Mouse (Mus musculus) leukemia stem cell, adult 10-12 weeks (primary cell): Measurements from ENCODE around the gene Ighmbp2. TPM values are rescaled to one million over a fixed set of nuclear protein-coding genes. Genes with fewer than 3 reads are reported as not detected.

Source experiments
- polyA plus RNA-seq: library from polyadenylated mRNA; stranded (reverse); fragments of >175 nt; gene quantifications from 2 replicates; pipeline ENCODE4 v1.2.3, GENCODE M21; 2012; ENCODE audit warnings: low replicate concordance

Ighmbp2 gene
- polyA plus RNA-seq: 7.2 and 10.0 TPM in 2 replicates

DNA sequence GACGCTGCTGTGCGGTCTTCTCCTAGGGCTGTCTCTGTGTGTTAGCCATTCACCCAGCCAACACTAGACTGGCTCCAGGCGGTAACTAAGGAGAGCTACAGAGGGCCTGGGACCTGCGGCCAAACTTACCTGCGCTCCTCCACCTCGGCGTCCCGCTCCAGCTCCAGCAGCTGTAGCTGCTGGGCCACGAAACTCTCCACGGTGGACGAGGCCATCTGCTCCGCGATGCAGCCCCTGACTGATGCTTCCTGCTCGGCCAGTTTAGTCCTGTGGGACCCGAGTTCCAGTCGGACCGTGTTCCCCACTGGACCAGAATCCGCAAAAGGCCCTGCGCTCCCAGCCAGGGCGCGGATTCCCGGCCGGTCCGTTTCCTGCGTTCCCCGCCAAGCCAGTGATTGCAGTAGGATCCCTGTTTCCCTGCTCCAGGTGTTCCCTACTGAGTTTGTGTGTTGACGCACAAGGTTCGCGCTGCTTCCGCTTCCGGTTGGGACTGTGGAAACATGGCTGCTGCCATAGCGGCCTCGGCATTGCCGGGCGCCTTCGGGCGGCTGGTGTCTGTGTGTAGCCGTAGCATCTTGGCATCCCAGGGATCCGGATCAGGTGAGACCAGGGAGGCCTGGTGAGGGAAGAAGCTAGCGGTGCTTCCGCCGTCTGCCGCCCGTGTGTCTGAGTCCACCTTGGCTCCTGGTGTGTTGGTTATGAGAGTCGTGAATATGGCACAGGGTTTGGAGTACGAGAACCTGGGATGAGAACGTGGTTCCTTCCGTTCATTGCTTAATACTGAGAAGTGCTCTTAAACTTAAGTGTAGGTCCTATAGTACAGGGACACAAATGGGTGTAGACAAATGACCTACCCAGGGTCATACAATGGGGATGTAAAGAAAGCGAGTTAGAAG, at the start of gene Ighmbp2, which contains the start of gene Mrpl21:
Gene Ighmbp2, minus strand, starts transcription at position 446 of the 896 bp plus-strand sequence.
Gene Mrpl21, plus strand, starts transcription at position 330 of the 896 bp plus-strand sequence.

DNA sequence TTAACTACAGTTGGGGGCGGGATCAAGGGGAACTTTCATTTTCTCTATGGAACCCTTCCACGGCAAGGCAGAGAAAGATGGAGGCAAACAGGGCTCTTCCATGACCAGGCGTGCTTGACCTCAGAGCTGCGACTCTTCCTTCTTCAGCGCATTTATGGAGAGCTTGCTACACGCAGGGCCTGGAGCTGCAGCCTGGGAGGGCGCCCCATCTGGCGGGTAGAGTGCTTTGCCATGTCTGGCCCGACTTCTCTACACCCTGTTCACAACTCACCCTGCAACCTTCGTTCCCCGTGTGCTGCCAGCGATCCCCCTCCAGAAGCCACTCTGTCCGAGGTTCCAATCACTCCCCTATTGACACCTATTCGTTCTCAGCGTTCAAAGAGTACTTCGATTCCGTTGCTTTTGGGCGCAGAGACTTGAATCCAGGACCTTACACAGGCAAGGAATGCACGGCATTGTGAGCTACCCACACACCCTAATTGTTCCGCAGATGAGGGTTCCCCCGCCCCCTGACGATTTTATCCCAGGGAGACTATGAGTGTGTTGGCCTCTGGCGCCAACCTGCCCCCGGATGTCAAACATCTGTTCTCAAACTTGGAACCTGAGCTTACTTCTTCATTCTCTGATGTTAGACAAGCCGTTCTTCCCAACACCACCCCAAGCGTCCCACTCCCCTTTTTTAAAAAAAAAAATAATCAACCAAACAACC, 39.6 kb upstream of the Ighmbp2 start, which contains the start of gene Cpt1a:
Gene Cpt1a, plus strand, starts transcription at position 74 of the 709 bp plus-strand sequence.

Other genes starting within 250 kb of the Ighmbp2 start
- gene Mrpl21, start 116 bp downstream of the Ighmbp2 start, polyA plus RNA-seq: 1.8 and 28.2 TPM in 2 replicates
- 17.6 and 19.6 TPM in 2 replicates for gene Cpt1a, start 39.3 kb upstream of the Ighmbp2 start, polyA plus RNA-seq
- gene Tesmin, start 105.8 kb upstream of the Ighmbp2 start, polyA plus RNA-seq: 0.48 and 0.63 TPM in 2 replicates
- gene Gal, start 131.5 kb upstream of the Ighmbp2 start, polyA plus RNA-seq: not detected in 2 replicates